Mouse (Mus musculus) kidney, postnatal 4 days (tissue): ENCODE measurements around the gene Cyfip2.
"Not testable (repeated sequence)": the region's sequence is repeated elsewhere in the genome, so short reads cannot be mapped to it uniquely, and the experiment has no call there.

ENCODE experiments used
- DNase-seq, 2 experiments: peaks; one replicate each; pipeline ENCODE4 v3.0.0; 2021; ENCODE audit warnings: mixed read lengths in 2 of 2

Cyfip2 gene

GRCm38 (mm10) chr11:46182031-46182430 lies 130.6 kb downstream of the Cyfip2 start:
- not testable (repeated sequence) for DNase-seq

- no peak for DNase-seq
These were observed 135.2 kb downstream of the Cyfip2 start for GRCm38 (mm10) chr11:46177246-46178043.

GRCm38 (mm10) chr11:46176155-46176554 lies 136.5 kb downstream of the Cyfip2 start:
- DNase-seq: no peak

GRCm38 (mm10) chr11:46172128-46172527 lies 140.5 kb downstream of the Cyfip2 start:
- no peak for DNase-seq

GRCm38 (mm10) chr11:46169908-46170307 lies 142.8 kb downstream of the Cyfip2 start:
- DNase-seq: no peak

- DNase-seq: no peak
These were observed 144.2 kb downstream of the Cyfip2 start for GRCm38 (mm10) chr11:46168506-46168905.

- peak; percentile 34 to 42 for DNase-seq
These were observed 146.6 kb downstream of the Cyfip2 start, which contains the start of gene Nipal4 for GRCm38 (mm10) chr11:46165866-46166585. Nipal4 (minus strand) TSS chr11:46166508.

GRCm38 (mm10) chr11:46157462-46157861 lies 155.2 kb downstream of the Cyfip2 start:
- no peak for DNase-seq

- no peak for DNase-seq
These were observed 155.7 kb downstream of the Cyfip2 start for GRCm38 (mm10) chr11:46156945-46157344.

- DNase-seq: no peak
These were observed 166.0 kb downstream of the Cyfip2 start for GRCm38 (mm10) chr11:46146619-46147018.

GRCm38 (mm10) chr11:46145163-46145875 lies 167.3 kb downstream of the Cyfip2 start:
- DNase-seq: no peak
